Mouse (Mus musculus) intestine, postnatal 0 days (tissue): ENCODE data around the gene Eef1akmt3. TPM values are rescaled to one million over a fixed set of nuclear protein-coding genes. Genes with fewer than 3 reads are reported as not detected.

Source experiments
- ATAC-seq: fragments of 200-750 bp; cut with Nextera tagmentation; 2 replicates; pipeline ENCODE4 v1.8.0; 2017; ENCODE audit warnings: mild to moderate bottlenecking, moderate TSS enrichment, moderate library complexity
- H3K27ac ChIP-seq: fragments of 300-500 bp; sonication (generic); 2 replicates; pipeline ENCODE4 v1.5.1; 2014; ENCODE audit warnings: mild to moderate bottlenecking, low read depth, low read length, moderate library complexity
- H3K27me3 ChIP-seq: fragments of 300-500 bp; sonication (generic); replicated peaks from 2 replicates; pipeline ENCODE4 v1.6.1; 2014; ENCODE audit warnings: low read length, mixed read lengths; ENCODE audit not compliant: control insufficient read depth, insufficient read depth
- H3K36me3 ChIP-seq: fragments of 300-500 bp; sonication (generic); 2 replicates; pipeline ENCODE4 v1.6.1; 2014; ENCODE audit warnings: mild to moderate bottlenecking, moderate library complexity; ENCODE audit not compliant: control insufficient read depth, insufficient read depth
- H3K4me1 ChIP-seq: fragments of 300-500 bp; sonication (generic); replicated peaks from 2 replicates; pipeline ENCODE4 v1.6.1; 2014; ENCODE audit warnings: antibody characterized with exemption, low read length, mixed read lengths; ENCODE audit not compliant: control insufficient read depth, insufficient read depth
- H3K4me2 ChIP-seq: fragments of 300-500 bp; sonication (generic); replicated peaks from 2 replicates; pipeline ENCODE4 v1.6.1; 2014; ENCODE audit warnings: low read depth, mild to moderate bottlenecking, moderate library complexity
- H3K4me3 ChIP-seq: fragments of 300-500 bp; sonication (generic); 2 replicates; pipeline ENCODE4 v1.5.1; 2014; ENCODE audit warnings: low read depth, low read length
- H3K9ac ChIP-seq: fragments of 300-500 bp; sonication (generic); 2 replicates; pipeline ENCODE4 v1.6.1; 2014; ENCODE audit warnings: mild to moderate bottlenecking, low read depth, low read length
- H3K9me3 ChIP-seq: fragments of 300-500 bp; sonication (generic); 2 replicates; pipeline ENCODE4 v1.6.1; 2016; ENCODE audit warnings: mixed run types; ENCODE audit not compliant: control insufficient read depth
- CTCF ChIP-seq: sonication (generic); IDR thresholded peaks from 2 replicates; pipeline ENCODE4 v1.5.1; 2016; ENCODE audit warnings: low read depth, mild to moderate bottlenecking, control low read depth, antibody characterized with exemption, moderate library complexity
- WGBS: fragments of 180-500 bp; shearing (Covaris S2); extraction: QIAGEN DNeasy Blood & Tissue Kit; methylation state at CpG from one replicate; pipeline ENCODE4 v1.1.7; 2014; 5-methylcytosine and 5-hydroxymethylcytosine counted together
- polyA plus RNA-seq: library from polyadenylated mRNA; unstranded; fragments of >200 nt; fragmentation: Nextera tagmentation; extraction: Ambion mirVana; gene quantifications from 2 replicates; pipeline ENCODE4 v1.2.1, GENCODE M21; 2015

Eef1akmt3 gene
- polyA plus RNA-seq, 1 experiment from 2014 or later, result 0.17 TPM

DNA sequence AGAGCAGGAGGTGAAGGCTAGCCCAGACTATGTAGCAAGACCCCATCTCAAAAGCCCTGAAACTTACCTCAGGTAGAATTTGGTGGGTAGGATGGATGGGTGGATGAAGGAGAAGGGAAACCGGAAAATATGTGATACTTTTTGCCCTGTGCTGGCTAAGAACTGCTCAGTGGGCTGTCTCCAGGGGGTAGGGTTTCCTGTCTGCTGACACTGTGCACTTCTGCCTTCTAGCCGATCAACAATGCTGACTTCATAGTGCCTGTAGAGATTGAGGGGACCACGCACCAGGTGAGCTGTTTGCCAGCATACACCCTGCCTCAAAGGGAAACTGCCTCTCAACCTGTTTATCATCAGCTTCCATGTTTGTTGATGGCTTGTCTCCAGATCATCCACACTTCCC is 47.7 kb downstream of the Eef1akmt3 start:
- ATAC-seq, result no peak
- Histone ChIP-seq H3K9me3 (no peaks in the 10 kb centered on the region), H3K9ac (no peak overlapping the region; the same call in 1 of the 2 replicates), H3K4me3 (no peak overlapping the region), H3K27me3 (no peaks in the 10 kb centered on the region), H3K27ac (no peak overlapping the region), H3K4me1 (peaks cover 4% of the 10 kb centered on the region; the same call in 1 of the 2 replicates), H3K36me3 (peaks cover 63% of the 10 kb centered on the region), H3K4me2 (no peak overlapping the region)
- WGBS, result 87% methylated on average over 3 of the region's 3 CpGs
- no peak for TF ChIP-seq CTCF

DNA sequence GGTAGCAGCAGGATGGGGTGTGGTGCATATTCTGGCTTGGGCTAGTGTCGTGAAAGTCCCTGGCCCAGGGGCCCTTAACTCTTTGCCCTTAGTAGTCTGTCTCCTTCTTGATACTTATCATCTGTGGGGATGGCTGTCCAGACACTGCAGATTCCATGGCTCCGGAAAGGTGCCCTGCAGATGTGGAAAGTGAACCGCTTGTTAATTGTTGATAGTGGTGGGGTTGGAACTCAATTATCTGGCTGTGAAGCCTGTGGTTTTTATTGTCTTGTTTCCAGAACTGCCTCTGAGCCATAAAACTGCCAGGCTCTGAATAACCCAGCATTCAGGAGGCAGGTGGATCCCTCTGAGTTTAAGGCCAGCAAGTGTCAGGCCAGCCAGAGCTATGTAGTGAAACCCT is 49.6 kb downstream of the Eef1akmt3 start:
- no peak overlapping the region for H3K9ac ChIP-seq
- peaks cover 12% of the 10 kb centered on the region; the same call in 1 of the 2 replicates for H3K4me1 ChIP-seq
- peaks cover 48% of the 10 kb centered on the region for H3K36me3 ChIP-seq
- WGBS, result 34% methylated on average over 3 of the region's 3 CpGs
- TF ChIP-seq CTCF, result no peak
- no peak overlapping the region for H3K4me2 ChIP-seq
- H3K4me3 ChIP-seq, result no peak overlapping the region
- no peaks in the 10 kb centered on the region for H3K9me3 ChIP-seq
- H3K27me3 ChIP-seq, result no peaks in the 10 kb centered on the region
- H3K27ac ChIP-seq, result no peak overlapping the region
- ATAC-seq, result no peak

- Histone ChIP-seq H3K27ac (no peak overlapping the region), H3K27me3 (no peaks in the 10 kb centered on the region), H3K9ac (no peak overlapping the region; the same call in 1 of the 2 replicates), H3K9me3 (no peaks in the 10 kb centered on the region), H3K4me2 (no peak overlapping the region), H3K4me1 (peaks cover 14% of the 10 kb centered on the region; the same call in 1 of the 2 replicates), H3K4me3 (no peak overlapping the region), H3K36me3 (peaks cover 43% of the 10 kb centered on the region)
- peak; percentile 95 for TF ChIP-seq CTCF
- ATAC-seq, result peak; percentile 82
- 51% methylated on average over 7 of the region's 7 CpGs for WGBS
These were observed 50.8 kb downstream of the Eef1akmt3 start for GRCm38 (mm10) chr10:126990313-126991056.

DNA sequence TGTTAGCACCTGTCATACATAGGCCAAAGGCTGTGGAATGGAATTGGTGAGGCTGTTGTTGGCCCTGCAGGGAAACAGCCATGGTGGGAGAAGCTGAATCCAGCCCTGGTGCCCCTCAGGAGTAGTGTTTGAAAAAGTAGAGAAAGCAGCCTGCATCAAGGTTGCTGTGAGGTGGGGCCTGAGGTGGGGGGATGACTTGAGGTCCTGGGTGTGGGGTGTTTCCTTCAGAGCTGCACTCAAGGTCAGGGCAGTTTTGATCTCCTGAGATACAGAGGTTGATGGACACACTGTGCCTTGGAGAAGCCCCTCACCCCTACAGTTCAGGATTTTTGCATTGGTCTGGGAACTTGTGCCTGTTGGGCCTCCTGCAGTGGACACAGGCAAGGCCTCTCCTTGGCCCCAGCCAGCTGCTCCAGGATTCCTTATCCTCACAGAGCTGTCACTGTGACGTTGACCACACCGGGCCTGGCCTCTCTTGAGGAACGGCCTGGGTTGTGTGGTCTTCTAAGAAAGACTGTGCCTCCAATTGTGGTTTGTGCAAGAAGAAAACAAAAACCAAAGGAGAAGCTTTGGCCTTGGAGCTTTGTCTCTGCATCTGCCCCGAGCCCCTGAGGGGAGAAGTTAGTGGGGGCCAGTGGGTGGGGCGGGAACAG is 52.7 kb downstream of the Eef1akmt3 start:
- H3K4me1 ChIP-seq, result peaks cover 25% of the 10 kb centered on the region
- no peak for TF ChIP-seq CTCF
- peaks cover 25% of the 10 kb centered on the region for H3K36me3 ChIP-seq
- peak overlapping the region; percentile 9; the same call in 1 of the 2 replicates for H3K27ac ChIP-seq
- no peaks in the 10 kb centered on the region for H3K27me3 ChIP-seq
- 54% methylated on average over 5 of the region's 5 CpGs for WGBS
- no peak overlapping the region for H3K9ac ChIP-seq
- H3K4me2 ChIP-seq, result no peak overlapping the region
- H3K4me3 ChIP-seq, result no peak overlapping the region
- no peaks in the 10 kb centered on the region for H3K9me3 ChIP-seq
- ATAC-seq, result no peak

DNA sequence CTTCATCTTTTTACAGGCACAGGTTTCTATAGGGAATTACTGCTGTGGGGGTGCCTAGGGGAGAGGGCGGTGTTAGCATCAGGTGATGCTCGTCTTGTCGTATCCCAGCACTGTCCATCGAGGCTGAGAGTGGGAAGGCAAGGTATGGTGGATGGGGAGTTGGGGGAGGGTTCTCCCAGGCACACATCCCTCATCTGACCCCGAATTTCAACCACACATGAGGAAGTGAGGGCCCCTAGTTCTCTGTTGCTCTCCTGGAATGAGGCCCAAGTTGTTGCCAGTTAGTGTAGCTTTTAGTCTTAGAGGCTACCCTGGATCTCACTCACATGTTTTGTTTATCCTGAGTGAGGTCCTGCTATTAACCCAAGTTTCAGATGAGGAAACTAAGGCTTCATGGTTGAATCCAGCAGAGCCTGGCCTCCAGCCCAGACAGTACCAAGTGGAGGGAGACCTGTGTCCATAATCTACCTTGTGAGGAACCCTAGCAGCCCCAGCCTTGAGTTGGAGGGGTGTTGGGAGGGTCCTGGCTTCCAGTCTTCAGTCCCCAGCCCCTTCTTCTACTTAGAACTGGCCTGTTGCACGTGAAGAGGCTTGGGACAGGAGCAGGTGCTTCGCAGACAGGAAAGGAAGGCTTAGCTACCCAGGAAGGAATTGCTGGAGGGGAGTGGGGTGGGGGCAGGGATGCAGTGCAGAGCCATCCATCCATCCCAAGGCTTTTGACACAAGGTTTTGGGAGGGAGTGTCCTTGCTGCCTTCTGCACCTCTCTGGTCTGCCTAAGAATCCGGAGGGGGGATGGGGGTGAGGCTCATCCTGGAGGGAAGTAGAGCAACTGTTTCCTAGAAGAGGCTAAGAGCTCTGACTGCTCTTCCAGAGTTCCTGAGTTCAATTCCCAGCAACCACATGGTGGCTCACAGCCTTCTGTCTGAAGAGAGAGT is 53.9 kb downstream of the Eef1akmt3 start:
- peaks cover 32% of the 10 kb centered on the region for H3K4me1 ChIP-seq

More for the DNA sequence above, 53.9 kb downstream of the Eef1akmt3 start:
- ATAC-seq, result no peak
- Histone ChIP-seq H3K9ac (no peak overlapping the region; the same call in 1 of the 2 replicates), H3K27ac (peak overlapping the region; percentile 23; the same call in 1 of the 2 replicates), H3K9me3 (no peaks in the 10 kb centered on the region), H3K36me3 (peaks cover 13% of the 10 kb centered on the region), H3K4me2 (peak overlapping the region; percentile 25), H3K27me3 (no peaks in the 10 kb centered on the region), H3K4me3 (no peak overlapping the region)
- TF ChIP-seq CTCF, result no peak
- WGBS, result 54% methylated on average over 8 of the region's 8 CpGs
